Comparison of ENCODE assay signal across 8 mouse cellular contexts in genomic region chr17:57059486-57059977, GRCm38 (mm10). TPM values are rescaled to one million over a fixed set of nuclear protein-coding genes. Genes with fewer than 3 reads are reported as not detected.
DNase-seq lines count a peak whose midpoint lies in the region; TF ChIP-seq lines count a peak whose summit lies in the region.

Gene Slc25a23 (minus strand): TSS chr17:57059863.

- H3K9ac ChIP-seq in ES-E14 (ENCODE audit: insufficient read depth, low read depth, low read length, poor library complexity, severe bottlenecking) = peak within 1 kb of the TSS; percentile 77

- DNase-seq in ES-E14 (ENCODE audit: low read depth, low spot score) = peak; percentile 71
- peak; percentile 84 for DNase-seq in cerebellum, adult 11-12 months
- DNase-seq in forelimb bud, embryonic 11.5 days (ENCODE audit: low read depth, low spot score) = peak; percentile 50
- DNase-seq in heart, postnatal 36 days = peak; percentile 63 to 70
- peak; percentile 73 to 74 for DNase-seq in layer of hippocampus, adult 8-10 months (ENCODE audit: low spot score in 2 of 2)
- peak; percentile 62 for DNase-seq in lung, adult 2 months
- DNase-seq in ovary, postnatal 14 days (ENCODE audit: low spot score) = peak; percentile 61
- DNase-seq in thymus, postnatal 25 days = peak; percentile 77

- in situ Hi-C loops in ES-E14 (cut with MboI; ENCODE audit: low sequenced_read_pairs in 2 of 2, unreplicated experiment in 2 of 2) = loop anchor here in 1 of 2 experiments (10.0 kb wide), 1 partner anchor 275 kb away; no protein-coding TSS in a partner anchor

- 1% methylated on average over 36 of the region's 45 CpGs for WGBS in lung, adult 2 months

- H3K27ac ChIP-seq in ES-E14 (ENCODE audit: insufficient read depth, low read depth, low read length, poor library complexity, severe bottlenecking) = no peak within 1 kb of the TSS

- no peaks in the 10 kb centered on the region; the same call in 1 of the 2 replicates for H3K36me3 ChIP-seq in ES-E14 (ENCODE audit: control insufficient read depth, insufficient read depth, low read length, poor library complexity, severe bottlenecking)

- TF ChIP-seq CTCF in lung, adult 2 months (IDR thresholded peaks at IDR 0.05; ENCODE audit: insufficient read depth, low read length) = no peak

- H3K9me3 ChIP-seq in ES-E14 (ENCODE audit: control insufficient read depth, insufficient read depth, low read depth, low read length) = no peaks in the 10 kb centered on the region

- intact Hi-C loops in heart, postnatal 36 days (cut with DNase I) = loop anchor here (1.0 kb wide), 1 partner anchor 26 kb away; no protein-coding TSS in a partner anchor

- H3K4me3 ChIP-seq in ES-E14 (ENCODE audit: insufficient read depth in 1 of 2, low read depth in 1 of 2, low read length in 2 of 2, poor library complexity in 1 of 2, severe bottlenecking in 1 of 2) = peak within 1 kb of the TSS; percentile 92 to 98
- H3K4me3 ChIP-seq in lung, adult 2 months (replicated peaks; ENCODE audit: extremely low read depth, low read depth, low read length) = peak within 1 kb of the TSS; percentile 78

- peak; percentile 3; the same call in 1 of the 2 replicates for TF ChIP-seq POLR2A in lung, adult 2 months (IDR thresholded peaks at IDR 0.05; ENCODE audit: borderline replicate concordance, extremely low read depth, low read depth, low read length)

- H3K4me1 ChIP-seq in ES-E14 (ENCODE audit: control insufficient read depth in 2 of 2, insufficient read depth in 2 of 2, low read length in 2 of 2, poor library complexity in 1 of 2) = peaks cover 0 to 17% of the 10 kb centered on the region in 2 experiments; a peak in 2 of 4 replicates
- peaks cover 4% of the 10 kb centered on the region for H3K4me1 ChIP-seq in lung, adult 2 months (ENCODE audit: control insufficient read depth, insufficient read depth, low read length)

TF ChIP-seq in ES-E14, 5 proteins besides CTCF, POLR2A, EP300 and RAD21:
- TF ChIP-seq MAFK (IDR thresholded peaks at IDR 0.05; ENCODE audit: insufficient read depth, low read depth, low read length) = no peak
- TF ChIP-seq CHD2 (IDR thresholded peaks at IDR 0.05; ENCODE audit: low read depth, low read length) = no peak
- no peak for TF ChIP-seq ZNF384 (IDR thresholded peaks at IDR 0.05; ENCODE audit: low read depth, low read length)
- TF ChIP-seq ZC3H11A (IDR thresholded peaks at IDR 0.05; ENCODE audit: borderline replicate concordance, low read depth, low read length) = no peak
- TF ChIP-seq HCFC1 (IDR thresholded peaks at IDR 0.05; ENCODE audit: borderline replicate concordance, insufficient read depth, low read length) = no peak

RNA-seq across cellular contexts. Expression of gene Slc25a23, which starts in this region (rescaled TPM):
- 5.2 and 5.9 TPM in 2 replicates for total RNA-seq in ES-E14 (2012; rRNA removed)
- total RNA-seq in heart, postnatal 36 days (2021) = 10 to 100 TPM; 58.1 to 69.8 TPM
- total RNA-seq in layer of hippocampus, adult 8-10 months (2022) = 100 to 1,000 TPM; 352 to 366 (median 355) TPM
- 44.0 and 51.8 TPM in 2 replicates for polyA plus RNA-seq in lung, adult 2 months (2012; rRNA removed)

Comparison
In these comparisons a context has a peak if more than half of its experiments do, and no peak if none do; other contexts are left out.
1. RNA of gene Slc25a23 (total RNA-seq): 352 to 366 TPM in layer of hippocampus, adult 8-10 months; 58.1 to 69.8 TPM in heart, postnatal 36 days and 5.2 to 5.9 TPM in ES-E14; every median in the first group is over 4 times any median in the second.
2. Peak in every context shown above with its lines, with median percentiles within 50 percentile points of each other: DNase-seq.